Comparison of ENCODE assay signal across 16 mouse cellular contexts in genomic region chr7:66161836-66162235, GRCm38 (mm10).
"Had no signal": no experiment of that assay in that cellular context is flagged by ENCODE, and none has a peak within 500 bp of the region (broad histone marks: within the 10 kb centered on the region; RNA-seq: fewer than 3 reads in every experiment).

No protein-coding gene starts in this region.

- H3K4me3 ChIP-seq: neural tube, embryonic 13.5 days; neural tube, embryonic 15.5 days; stomach, embryonic 15.5 days had no signal

- H3K9me3 ChIP-seq: neural tube, embryonic 13.5 days; neural tube, embryonic 15.5 days; stomach, embryonic 15.5 days had no signal

- H3K9ac ChIP-seq: neural tube, embryonic 13.5 days; neural tube, embryonic 15.5 days; stomach, embryonic 15.5 days had no signal

- DNase-seq: retina, postnatal 1 day; right cerebral cortex, adult 18-20 months; right cerebral cortex, postnatal 14 days; right cerebral cortex, postnatal 25 days; right cerebral cortex, postnatal 4 days; spleen, adult 18-20 months; thymus, adult 18-20 months; thymus, adult 2 months; thymus, postnatal 14 days; thymus, postnatal 25 days; thymus, postnatal 36 days; thymus, postnatal 4 days had no signal

- H3K27ac ChIP-seq: neural tube, embryonic 13.5 days; stomach, embryonic 15.5 days; stomach, postnatal 0 days had no signal

- H3K36me3 ChIP-seq: neural tube, embryonic 13.5 days; neural tube, embryonic 15.5 days; stomach, embryonic 15.5 days had no signal

- H3K4me2 ChIP-seq: neural tube, embryonic 13.5 days; neural tube, embryonic 15.5 days; stomach, embryonic 15.5 days had no signal

- H3K27me3 ChIP-seq: neural tube, embryonic 13.5 days; neural tube, embryonic 15.5 days; stomach, embryonic 15.5 days had no signal
